Mouse (Mus musculus) C2C12 (cell line): ENCODE measurements at regions not wholly inside any gene's neighbourhood (a gene's known extent, or its start where the extent isn't known, plus 50 kb on each side); places are given as distances from the start of the nearest gene placed in this dataset.

Experiments used
- CTCF ChIP-seq: IDR thresholded peaks from one replicate; pipeline ENCODE4 v1.5.1; 2011; ENCODE audit not compliant: control insufficient read depth, insufficient read depth, insufficient read length
- MAX ChIP-seq: IDR thresholded peaks from one replicate; pipeline ENCODE4 v1.6.1; 2011; ENCODE audit warnings: mild to moderate bottlenecking, control low read depth
- MYOG ChIP-seq: IDR thresholded peaks from one replicate; pipeline ENCODE4 v1.6.1; 2011; ENCODE audit not compliant: control insufficient read depth, insufficient read length; ENCODE audit errors: extremely low read depth

GRCm38 (mm10) chr11:17694145-17694544, 259.5 kb downstream of the Etaa1 start:
- TF ChIP-seq CTCF (no peak), MYOG (no peak), MAX (no peak)
